Mouse (Mus musculus) cerebellum, adult 2 months (tissue): ENCODE data around the gene Casp3.

Source experiments
- CTCF ChIP-seq: fragments of 200-500 bp; IDR thresholded peaks from 2 replicates; pipeline ENCODE4 v1.5.1; 2011; ENCODE audit warnings: low read depth, mild to moderate bottlenecking, control low read depth, low read length, moderate library complexity, borderline replicate concordance; ENCODE audit not compliant: insufficient read depth
- POLR2A ChIP-seq: fragments of 200-500 bp; IDR thresholded peaks from 2 replicates; pipeline ENCODE4 v1.6.1; 2011; ENCODE audit warnings: low read length, control low read depth, borderline replicate concordance; ENCODE audit not compliant: insufficient read depth

DNA sequence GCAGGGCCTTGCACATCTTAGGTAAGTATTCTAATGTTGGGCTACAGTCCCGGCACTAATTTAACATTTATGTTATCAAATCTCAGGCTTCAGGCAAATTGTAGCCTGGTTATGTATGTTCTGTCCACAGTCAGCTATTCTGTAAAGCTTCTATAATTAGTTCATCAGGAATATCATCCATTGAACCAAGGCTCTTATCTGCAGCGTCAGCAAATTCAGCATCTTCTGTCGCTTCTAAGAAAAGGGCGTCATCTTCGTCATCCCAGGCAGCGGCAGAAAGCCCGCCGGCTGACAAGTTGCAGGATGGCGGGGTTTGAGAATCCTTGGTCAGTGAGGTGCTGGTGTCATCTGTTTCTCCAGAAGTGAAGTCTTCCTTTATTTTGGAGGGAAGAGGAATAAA, 38.3 kb upstream of the Casp3 start:
- no peak for TF ChIP-seq POLR2A
- TF ChIP-seq CTCF = no peak
